Mouse (Mus musculus) hindbrain, embryonic 11.5 days (tissue): ENCODE measurements around the gene Myzap. TPM values are rescaled to one million over a fixed set of nuclear protein-coding genes. Genes with fewer than 3 reads are reported as not detected.

Source experiments
- ATAC-seq: fragments of 200-750 bp; cut with Nextera tagmentation; 2 replicates; pipeline ENCODE4 v1.8.0; 2017; ENCODE audit warnings: mild to moderate bottlenecking, moderate TSS enrichment, moderate library complexity; ENCODE audit not compliant: low FRiP score
- DNase-seq: peaks from one replicate; pipeline ENCODE4 v3.0.0-alpha.2; 2015; ENCODE audit warnings: low spot score
- H3K27ac ChIP-seq: fragments of 300-500 bp; sonication (generic); 2 replicates; pipeline ENCODE4 v1.5.1; 2014; ENCODE audit warnings: mild to moderate bottlenecking, low read depth, low read length
- H3K27me3 ChIP-seq: fragments of 300-500 bp; sonication (generic); 2 replicates; pipeline ENCODE4 v1.6.1; 2014; ENCODE audit warnings: mild to moderate bottlenecking, low read length, moderate library complexity, mixed read lengths; ENCODE audit not compliant: control insufficient read depth, insufficient read depth
- H3K36me3 ChIP-seq: fragments of 300-500 bp; sonication (generic); 2 replicates; pipeline ENCODE4 v1.6.1; 2014; ENCODE audit warnings: mild to moderate bottlenecking, low read length, moderate library complexity, mixed read lengths; ENCODE audit not compliant: control insufficient read depth, insufficient read depth
- H3K4me1 ChIP-seq: fragments of 300-500 bp; sonication (generic); replicated peaks from 2 replicates; pipeline ENCODE4 v1.6.1; 2014; ENCODE audit warnings: low read length, mixed read lengths; ENCODE audit not compliant: control insufficient read depth, insufficient read depth
- H3K4me2 ChIP-seq: fragments of 300-500 bp; sonication (generic); replicated peaks from 2 replicates; pipeline ENCODE4 v1.6.1; 2014; ENCODE audit warnings: mild to moderate bottlenecking, low read depth, low read length
- H3K4me3 ChIP-seq: fragments of 300-500 bp; sonication (generic); 2 replicates; pipeline ENCODE4 v1.5.1; 2014; ENCODE audit warnings: low read depth, low read length
- H3K9ac ChIP-seq: fragments of 300-500 bp; sonication (generic); 2 replicates; pipeline ENCODE4 v1.6.1; 2014; ENCODE audit warnings: low read depth, low read length
- H3K9me3 ChIP-seq: fragments of 300-500 bp; sonication (generic); 2 replicates; pipeline ENCODE4 v1.6.1; 2016; ENCODE audit warnings: low read length; ENCODE audit not compliant: control insufficient read depth
- WGBS: fragments of 180-500 bp; shearing (Covaris S2); extraction: QIAGEN DNeasy Blood & Tissue Kit; methylation state at CpG from one replicate; pipeline ENCODE4 v1.1.7; 2014; 5-methylcytosine and 5-hydroxymethylcytosine counted together
- polyA plus RNA-seq: library from polyadenylated mRNA; unstranded; fragments of >200 nt; fragmentation: Nextera tagmentation; extraction: Ambion mirVana; gene quantifications from 2 replicates; pipeline ENCODE4 v1.2.1, GENCODE M21; 2014

Gene Myzap
- polyA plus RNA-seq, 1 experiment from 2014 or later: 6.4 TPM

GRCm38 (mm10) chr9:71570170-71570569 lies 22.0 kb downstream of the Myzap start:
- WGBS: 79% methylated on average over 7 of the region's 7 CpGs
- DNase-seq: no peak

GRCm38 (mm10) chr9:71568323-71568942 lies 23.7 kb downstream of the Myzap start:
- Histone ChIP-seq H3K4me2 (no peak overlapping the region), H3K27me3 (no peaks in the 10 kb centered on the region), H3K36me3 (no peaks in the 10 kb centered on the region), H3K9ac (no peak overlapping the region), H3K27ac (no peak overlapping the region), H3K9me3 (no peaks in the 10 kb centered on the region), H3K4me3 (no peak overlapping the region), H3K4me1 (no peaks in the 10 kb centered on the region; the same call in 1 of the 2 replicates)
- ATAC-seq (no peak), DNase-seq (no peak)
- WGBS: 51% methylated on average over 5 of the region's 5 CpGs

More at GRCm38 (mm10) chr9:71570170-71570569, 22.0 kb downstream of the Myzap start:
- H3K4me3 ChIP-seq: no peak overlapping the region
- no peaks in the 10 kb centered on the region for H3K27me3 ChIP-seq
- no peak for ATAC-seq
- no peaks in the 10 kb centered on the region for H3K9me3 ChIP-seq
- H3K9ac ChIP-seq: no peak overlapping the region
- H3K27ac ChIP-seq: no peak overlapping the region
- H3K36me3 ChIP-seq: no peaks in the 10 kb centered on the region
- no peaks in the 10 kb centered on the region; the same call in 1 of the 2 replicates for H3K4me1 ChIP-seq
- no peak overlapping the region for H3K4me2 ChIP-seq

DNA sequence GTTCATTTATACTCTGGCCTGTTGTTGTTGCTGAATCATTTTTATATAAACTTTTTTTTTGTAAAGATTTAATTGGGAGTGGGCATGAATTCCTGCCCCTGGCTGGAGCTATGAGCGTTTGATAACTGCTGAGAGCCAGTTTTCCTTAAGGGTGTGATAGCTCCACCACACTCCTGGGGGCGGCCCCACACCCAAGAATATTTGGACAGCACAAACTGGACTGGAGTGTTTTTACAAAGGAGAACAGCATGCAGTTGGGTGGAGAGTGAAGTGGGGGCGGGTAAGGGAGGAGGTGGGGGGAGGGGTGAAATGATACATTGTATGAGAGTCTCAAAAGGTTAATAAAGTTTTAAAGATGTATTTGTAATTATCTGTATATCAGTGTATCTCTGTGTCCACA lies 24.8 kb downstream of the Myzap start:
- Histone ChIP-seq H3K27ac (no peak overlapping the region), H3K9me3 (no peaks in the 10 kb centered on the region), H3K36me3 (no peaks in the 10 kb centered on the region), H3K27me3 (no peaks in the 10 kb centered on the region), H3K4me1 (no peaks in the 10 kb centered on the region; the same call in 1 of the 2 replicates), H3K4me3 (no peak overlapping the region), H3K9ac (no peak overlapping the region), H3K4me2 (no peak overlapping the region)
- DNase-seq (no peak), ATAC-seq (no peak)
- WGBS: 63% methylated on average over 3 of the region's 3 CpGs

DNA sequence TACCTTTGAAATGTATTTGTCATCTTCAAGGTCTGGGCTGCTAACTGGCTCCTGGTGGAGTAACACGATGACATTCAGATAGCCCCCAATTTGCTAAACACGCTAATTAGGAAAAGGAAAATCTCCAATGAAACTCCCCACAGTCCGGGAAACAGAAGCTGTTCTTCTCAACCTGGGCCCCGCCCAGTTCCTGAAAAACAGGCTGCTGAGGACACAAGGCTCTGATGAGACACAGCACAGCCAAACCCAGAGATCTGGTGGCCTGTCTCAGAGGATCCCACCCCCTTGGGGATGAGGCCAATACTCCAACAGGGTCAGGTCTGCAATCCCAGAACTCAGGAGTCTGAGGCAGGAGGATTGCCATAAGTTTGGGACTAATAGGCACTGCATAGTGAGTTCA lies 25.4 kb downstream of the Myzap start:
- Histone ChIP-seq H3K4me2 (no peak overlapping the region), H3K4me3 (no peak overlapping the region), H3K4me1 (no peaks in the 10 kb centered on the region; the same call in 1 of the 2 replicates), H3K27me3 (no peaks in the 10 kb centered on the region), H3K9ac (no peak overlapping the region), H3K36me3 (no peaks in the 10 kb centered on the region), H3K27ac (no peak overlapping the region), H3K9me3 (no peaks in the 10 kb centered on the region)
- 72% methylated on average over 4 of the region's 4 CpGs for WGBS
- ATAC-seq: no peak
- DNase-seq: no peak

DNA sequence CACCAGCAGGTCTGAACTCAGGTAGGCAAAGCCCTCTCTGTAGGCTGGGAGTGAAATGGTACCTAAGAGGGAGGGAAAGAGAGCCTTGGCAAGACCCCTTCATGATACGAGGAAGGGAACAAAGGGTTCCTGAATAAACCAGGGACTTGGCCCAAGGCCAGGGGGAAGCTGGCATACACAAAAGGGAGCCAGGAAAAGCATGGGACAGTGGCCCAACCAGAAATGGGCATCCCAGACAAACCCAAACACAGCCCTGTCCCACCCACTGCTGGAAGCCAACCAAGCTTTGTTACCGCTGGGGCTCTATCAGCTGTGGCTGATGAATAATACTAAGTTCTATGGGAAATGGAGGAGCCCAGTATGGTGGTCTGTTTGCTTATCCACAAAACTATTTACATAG lies 34.4 kb downstream of the Myzap start:
- no peaks in the 10 kb centered on the region for H3K4me1 ChIP-seq
- H3K27ac ChIP-seq: no peak overlapping the region
- 81% methylated on average over 2 of the region's 2 CpGs for WGBS
- no peak overlapping the region for H3K4me2 ChIP-seq
- H3K36me3 ChIP-seq: no peaks in the 10 kb centered on the region
- no peaks in the 10 kb centered on the region for H3K9me3 ChIP-seq
- no peaks in the 10 kb centered on the region for H3K27me3 ChIP-seq
- H3K9ac ChIP-seq: no peak overlapping the region
- H3K4me3 ChIP-seq: no peak overlapping the region
- no peak for DNase-seq
- ATAC-seq: no peak

DNA sequence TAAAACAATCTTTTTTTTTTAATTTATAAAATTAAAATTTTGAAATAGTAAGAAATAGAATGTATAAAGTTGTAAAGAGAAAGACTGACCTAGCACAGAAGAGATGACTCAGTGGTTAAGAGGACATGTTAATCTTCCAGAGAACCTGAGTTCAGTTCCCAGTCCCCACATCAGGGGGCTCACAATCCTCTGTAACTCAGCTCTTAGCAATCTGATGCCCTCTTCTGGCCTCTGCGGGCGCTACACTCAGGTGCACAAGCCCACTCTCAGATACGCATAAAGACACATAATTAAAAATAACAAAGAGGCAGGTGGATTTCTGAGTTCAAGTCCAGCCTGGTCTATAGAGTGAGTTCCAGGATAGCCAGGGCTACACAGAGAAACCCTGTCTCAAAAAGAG lies 38.2 kb downstream of the Myzap start:
- Histone ChIP-seq H3K27ac (no peak overlapping the region), H3K4me2 (no peak overlapping the region), H3K27me3 (no peaks in the 10 kb centered on the region), H3K9me3 (no peaks in the 10 kb centered on the region), H3K36me3 (no peaks in the 10 kb centered on the region), H3K4me3 (no peak overlapping the region), H3K9ac (no peak overlapping the region), H3K4me1 (no peaks in the 10 kb centered on the region)
- 92% methylated on average over 3 of the region's 3 CpGs for WGBS
- DNase-seq (no peak), ATAC-seq (no peak)

DNA sequence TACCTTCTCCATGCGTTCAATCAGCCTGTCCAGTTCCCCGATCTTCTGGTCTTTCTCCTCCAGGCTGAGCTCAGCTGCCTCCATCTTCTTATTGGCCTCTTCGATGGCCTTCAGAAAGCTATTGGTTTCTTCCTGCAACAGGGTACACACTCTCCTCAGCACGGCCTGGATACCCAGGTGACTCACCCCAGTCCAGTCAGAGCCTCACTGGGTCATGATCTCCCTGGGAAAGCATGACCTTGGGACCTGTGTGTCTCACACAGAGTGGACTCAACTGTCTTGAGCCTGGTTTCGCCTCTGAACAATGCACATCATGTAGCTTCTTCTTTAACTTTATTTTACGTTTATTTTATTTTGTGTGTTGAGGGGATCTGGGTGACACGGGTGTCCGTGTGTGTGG lies 42.0 kb downstream of the Myzap start:
- H3K4me1 ChIP-seq: no peaks in the 10 kb centered on the region
- H3K9ac ChIP-seq: no peak overlapping the region
- H3K27me3 ChIP-seq: no peaks in the 10 kb centered on the region
- DNase-seq (no peak), ATAC-seq (no peak)
- H3K4me2 ChIP-seq: no peak overlapping the region
- H3K27ac ChIP-seq: no peak overlapping the region
- no peak overlapping the region for H3K4me3 ChIP-seq
- no peaks in the 10 kb centered on the region for H3K36me3 ChIP-seq
- H3K9me3 ChIP-seq: no peaks in the 10 kb centered on the region
- 93% methylated on average over 8 of the region's 8 CpGs for WGBS

GRCm38 (mm10) chr9:71547704-71548275 lies 44.4 kb downstream of the Myzap start:
- no peak overlapping the region for H3K4me3 ChIP-seq
- H3K27me3 ChIP-seq: no peaks in the 10 kb centered on the region
- no peak overlapping the region for H3K4me2 ChIP-seq
- H3K4me1 ChIP-seq: no peaks in the 10 kb centered on the region
- H3K36me3 ChIP-seq: no peaks in the 10 kb centered on the region
- H3K9me3 ChIP-seq: no peaks in the 10 kb centered on the region
- WGBS: 84% methylated on average over 10 of the region's 10 CpGs
- H3K9ac ChIP-seq: no peak overlapping the region
- H3K27ac ChIP-seq: no peak overlapping the region
- no peak for DNase-seq
- no peak for ATAC-seq

DNA sequence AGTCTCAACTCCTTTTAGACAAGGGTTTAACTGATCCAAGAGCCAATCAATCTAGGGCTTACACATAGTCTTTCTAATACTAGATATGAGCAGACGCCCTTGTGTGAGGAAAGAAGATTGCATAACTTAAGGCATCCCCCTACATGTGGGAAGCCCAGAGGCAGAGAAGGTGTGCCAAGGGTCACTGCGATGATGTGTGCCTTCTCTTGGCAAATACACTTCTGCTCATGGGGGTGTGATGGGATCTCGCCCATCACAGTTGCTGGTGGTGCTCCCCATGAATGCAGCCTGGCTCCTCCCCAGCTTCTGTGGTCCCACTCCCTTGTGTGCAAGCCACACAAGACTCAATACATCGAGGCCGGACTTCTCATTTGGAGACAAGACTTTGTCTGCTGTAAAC lies 47.3 kb downstream of the Myzap start:
- no peak overlapping the region for H3K4me2 ChIP-seq
- no peaks in the 10 kb centered on the region for H3K27me3 ChIP-seq
- WGBS: 86% methylated on average over 5 of the region's 5 CpGs
- no peak overlapping the region for H3K4me3 ChIP-seq
- no peak for DNase-seq
- H3K27ac ChIP-seq: no peak overlapping the region
- H3K4me1 ChIP-seq: no peaks in the 10 kb centered on the region
- no peak for ATAC-seq
- no peaks in the 10 kb centered on the region for H3K9me3 ChIP-seq
- H3K9ac ChIP-seq: no peak overlapping the region
- H3K36me3 ChIP-seq: no peaks in the 10 kb centered on the region
